Mouse (Mus musculus): ENCODE results near the gene Eif2s3x. TPM values are rescaled to one million over a fixed set of nuclear protein-coding genes. Genes with fewer than 3 reads are reported as not detected.
A peak's percentile ranks its signal among the peaks of the same experiment; 100 is the strongest.
"Not testable (repeated sequence)": the region's sequence is repeated elsewhere in the genome, so short reads cannot be mapped to it uniquely, and the experiment has no call there.

Eif2s3x gene
- 100 to 1,000 TPM; 100 to 154 TPM for total RNA-seq (2021)

GRCm38 (mm10) chrX:94212597-94213321 lies at the start of gene Eif2s3x:
Gene Eif2s3x (minus strand): TSS chrX:94212862.
- DNase-seq = peak; percentile 81 to 94
- intact Hi-C loops (cut with DNase I) = loop anchor here (2.0 kb wide), 2 partner anchors 22 to 36 kb away; partner anchors contain the start of gene Klhl15

DNA sequence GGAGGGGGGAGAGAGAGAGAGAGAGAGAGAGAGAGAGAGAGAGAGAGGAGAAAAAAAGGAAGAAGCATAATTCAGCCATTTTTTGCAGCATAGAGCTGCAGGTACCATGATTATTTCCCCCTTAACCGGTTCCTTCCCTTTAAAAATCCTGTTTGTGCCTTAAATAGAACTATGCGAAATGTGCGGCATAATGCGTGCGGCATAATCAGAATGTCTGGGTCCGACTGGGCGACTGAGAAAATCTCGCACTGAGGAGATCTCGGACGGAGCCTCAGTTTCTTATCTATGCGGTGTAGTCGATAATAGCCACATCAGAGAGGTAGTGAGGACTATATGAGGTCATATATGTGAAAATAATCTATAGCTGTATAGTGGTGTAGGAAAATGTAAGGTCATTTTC lies 22.9 kb upstream of the Eif2s3x start:
- no peak for DNase-seq
- intact Hi-C loops (cut with DNase I) = loop anchor here (2.0 to 5.0 kb wide), 3 partner anchors 23 to 132 kb away; partner anchors contain the start of genes Apoo, Eif2s3x, Fam90a1b and Zfx

DNA sequence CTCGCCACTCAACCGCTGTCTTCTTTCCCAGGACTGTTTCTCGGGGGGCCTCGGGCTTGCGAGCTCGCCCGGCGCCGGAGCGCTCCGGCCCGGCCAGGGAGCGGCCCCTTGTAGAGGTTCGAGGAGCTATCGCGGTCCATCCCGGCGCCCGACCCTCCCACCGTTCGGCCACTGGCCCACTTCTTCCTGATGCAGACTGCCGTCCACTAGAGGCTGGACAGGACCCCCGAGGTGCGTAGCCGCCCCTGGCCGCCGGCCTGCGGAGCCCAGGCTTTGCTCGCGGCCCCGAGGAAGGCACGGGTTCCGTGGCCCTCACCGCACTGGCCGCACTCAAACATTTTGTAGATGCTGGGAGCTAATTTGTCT lies 22.5 kb upstream of the Eif2s3x start:
- peak; percentile 10 to 22 for DNase-seq
- intact Hi-C loops (cut with DNase I) = loop anchor here (2.0 to 5.0 kb wide), 3 partner anchors 22 to 132 kb away; partner anchors contain the start of genes Apoo, Eif2s3x, Fam90a1b and Zfx

- DNase-seq = peak; percentile 78 to 90
- intact Hi-C loops (cut with DNase I) = loop anchor here (2.0 to 5.0 kb wide), 3 partner anchors 22 to 133 kb away; partner anchors contain the start of genes Apoo, Eif2s3x, Fam90a1b and Zfx
Measured at GRCm38 (mm10) chrX:94234532-94235189, 22.0 kb upstream of the Eif2s3x start, which contains the start of gene Klhl15. Gene Klhl15 (plus strand): TSS chrX:94234599.

DNA sequence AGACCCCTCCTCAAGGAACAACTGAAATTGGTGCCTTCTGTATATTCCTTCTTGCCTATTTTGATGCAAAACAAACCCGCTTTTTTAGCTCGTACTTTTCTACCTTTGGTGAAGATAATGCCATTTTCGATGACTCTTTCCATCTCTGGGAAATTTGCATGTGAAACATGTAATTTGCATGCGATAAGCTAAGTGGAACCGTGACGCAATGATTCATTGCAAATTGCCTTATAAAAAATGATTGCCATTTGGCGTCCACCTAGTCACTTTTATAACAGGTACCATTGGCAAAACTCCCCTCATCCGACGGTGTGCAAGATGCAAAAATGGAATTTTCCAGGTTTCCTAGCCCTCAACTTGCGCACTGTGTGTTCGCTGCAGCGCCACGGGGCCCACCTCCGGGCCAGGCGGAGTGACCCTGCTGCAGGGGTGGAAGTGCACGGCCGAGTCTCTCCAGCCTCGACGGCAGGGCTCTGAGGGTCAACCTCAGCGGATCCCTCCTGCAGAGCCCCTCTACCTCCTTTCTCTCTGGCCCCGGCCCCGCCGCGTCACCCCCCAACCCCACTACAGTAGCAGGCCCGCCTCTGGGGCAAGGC lies 21.4 kb upstream of the Eif2s3x start:
- intact Hi-C loops (cut with DNase I) = loop anchor here (2.0 kb wide), 1 partner anchor 21 kb away; the partner anchor contains the start of gene Eif2s3x
- no peak for DNase-seq

- no peak for DNase-seq
- intact Hi-C loops (cut with DNase I) = no loop called here
Measured at GRCm38 (mm10) chrX:94233432-94233831, 20.8 kb upstream of the Eif2s3x start.

- peak in 1 of 2 experiments; percentile 5 for DNase-seq
- intact Hi-C loops (cut with DNase I) = loop anchor here (2.0 kb wide), 2 partner anchors 21 to 37 kb away; partner anchors contain the start of gene Klhl15
Measured at GRCm38 (mm10) chrX:94213384-94213783, 722 bp upstream of the Eif2s3x start.

DNA sequence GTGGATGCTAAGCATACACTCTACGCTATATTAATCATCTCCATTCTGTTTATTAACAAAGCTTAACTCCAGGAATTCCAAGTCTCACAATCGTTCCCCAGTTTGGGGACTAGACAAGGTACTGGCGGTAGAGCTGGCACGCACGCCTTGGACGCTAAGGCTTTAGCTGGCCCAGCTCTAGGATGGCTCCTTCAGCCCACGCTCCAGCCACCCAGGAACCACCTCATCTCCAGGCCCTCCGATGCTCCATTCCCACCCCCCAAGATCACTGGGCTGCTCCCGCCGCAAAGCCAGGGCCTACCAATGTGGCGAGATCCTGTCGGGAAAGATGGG lies 432 bp downstream of the Eif2s3x start:
- intact Hi-C loops (cut with DNase I) = loop anchor here (2.0 kb wide), 2 partner anchors 23 to 35 kb away; partner anchors contain the start of gene Klhl15
- no peak for DNase-seq

- intact Hi-C loops (cut with DNase I) = no loop called here
- peak; percentile 5 to 56 for DNase-seq
Measured at GRCm38 (mm10) chrX:94197789-94198188, 14.9 kb downstream of the Eif2s3x start.

GRCm38 (mm10) chrX:94193901-94194300 lies 18.8 kb downstream of the Eif2s3x start:
- intact Hi-C loops (cut with DNase I) = not testable (repeated sequence)
- peak; percentile 3 to 19 for DNase-seq

DNA sequence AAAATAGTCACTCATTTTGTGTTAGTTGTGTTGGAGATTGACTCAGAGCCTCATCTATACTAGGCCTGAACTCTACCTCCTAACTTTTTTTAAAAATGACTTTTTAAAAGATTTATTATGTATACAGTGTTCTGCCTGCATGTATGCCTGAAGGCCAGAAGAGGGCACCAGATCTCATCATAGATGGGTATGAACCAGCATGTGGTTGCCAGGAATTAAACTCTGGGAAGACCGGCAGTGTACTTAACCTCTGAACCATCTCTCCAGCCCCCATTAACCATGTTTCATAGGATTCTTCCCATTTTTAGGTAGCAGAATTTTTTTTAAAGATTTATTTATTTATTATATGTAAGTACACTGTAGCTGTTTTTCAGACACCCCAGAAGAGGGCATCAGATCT lies 27.5 kb downstream of the Eif2s3x start:
- intact Hi-C loops (cut with DNase I) = no loop called here
- no peak for DNase-seq

DNA sequence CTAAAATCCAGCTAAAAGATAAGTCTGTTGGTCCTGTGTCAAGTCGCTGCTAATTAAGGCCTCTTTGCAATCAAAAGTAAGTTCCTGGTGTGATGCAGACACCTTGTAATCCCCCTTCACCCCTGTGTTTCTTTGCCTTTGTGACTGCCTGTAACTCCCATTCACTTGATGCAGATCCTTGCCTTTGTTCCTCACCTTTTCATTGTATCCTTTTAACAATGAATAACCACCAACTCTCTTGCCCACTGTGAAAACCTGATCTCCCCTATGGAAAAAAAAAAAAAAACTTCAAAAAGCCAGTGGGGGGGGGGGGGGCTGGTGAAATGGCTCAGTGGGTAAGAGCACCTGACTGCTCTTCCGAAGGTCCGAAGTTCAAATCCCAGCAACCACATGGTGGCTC lies 28.8 kb downstream of the Eif2s3x start:
- intact Hi-C loops (cut with DNase I) = no loop called here

GRCm38 (mm10) chrX:94177715-94178340 lies 34.8 kb downstream of the Eif2s3x start:
- intact Hi-C loops (cut with DNase I) = loop anchor here (2.0 kb wide), 2 partner anchors 35 to 55 kb away; partner anchors contain the start of genes Eif2s3x and Zfx

More for the DNA sequence above, 28.8 kb downstream of the Eif2s3x start:
- DNase-seq = no peak

DNA sequence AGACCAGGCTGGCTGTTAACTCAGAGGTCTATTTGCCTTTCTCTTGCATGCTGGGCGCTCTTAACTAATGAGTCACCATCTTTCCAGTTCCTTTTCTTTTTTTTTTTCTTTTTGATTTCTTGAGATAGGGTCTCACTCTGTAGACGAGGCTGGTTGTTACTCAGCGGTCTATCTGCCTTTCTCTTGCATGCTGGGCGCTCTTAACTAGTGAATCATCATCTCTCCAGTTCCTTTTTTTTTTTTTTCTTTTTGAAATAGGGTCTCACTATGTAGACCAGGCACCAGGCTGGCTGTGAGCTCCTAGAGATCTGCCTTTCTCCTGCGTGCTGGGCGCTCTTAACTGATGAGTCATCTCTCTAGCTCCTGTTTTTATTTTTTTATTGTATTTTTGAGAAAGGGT lies 43.3 kb downstream of the Eif2s3x start:
- no peak for DNase-seq
- intact Hi-C loops (cut with DNase I) = no loop called here

More at GRCm38 (mm10) chrX:94177715-94178340, 34.8 kb downstream of the Eif2s3x start:
- DNase-seq = peak; percentile 84 to 95

GRCm38 (mm10) chrX:94152251-94152830 lies 60.3 kb downstream of the Eif2s3x start:
- intact Hi-C loops (cut with DNase I) = no loop called here
- no peak for DNase-seq

GRCm38 (mm10) chrX:94150471-94150870 lies 62.2 kb downstream of the Eif2s3x start:
- intact Hi-C loops (cut with DNase I) = no loop called here
- no peak for DNase-seq

DNA sequence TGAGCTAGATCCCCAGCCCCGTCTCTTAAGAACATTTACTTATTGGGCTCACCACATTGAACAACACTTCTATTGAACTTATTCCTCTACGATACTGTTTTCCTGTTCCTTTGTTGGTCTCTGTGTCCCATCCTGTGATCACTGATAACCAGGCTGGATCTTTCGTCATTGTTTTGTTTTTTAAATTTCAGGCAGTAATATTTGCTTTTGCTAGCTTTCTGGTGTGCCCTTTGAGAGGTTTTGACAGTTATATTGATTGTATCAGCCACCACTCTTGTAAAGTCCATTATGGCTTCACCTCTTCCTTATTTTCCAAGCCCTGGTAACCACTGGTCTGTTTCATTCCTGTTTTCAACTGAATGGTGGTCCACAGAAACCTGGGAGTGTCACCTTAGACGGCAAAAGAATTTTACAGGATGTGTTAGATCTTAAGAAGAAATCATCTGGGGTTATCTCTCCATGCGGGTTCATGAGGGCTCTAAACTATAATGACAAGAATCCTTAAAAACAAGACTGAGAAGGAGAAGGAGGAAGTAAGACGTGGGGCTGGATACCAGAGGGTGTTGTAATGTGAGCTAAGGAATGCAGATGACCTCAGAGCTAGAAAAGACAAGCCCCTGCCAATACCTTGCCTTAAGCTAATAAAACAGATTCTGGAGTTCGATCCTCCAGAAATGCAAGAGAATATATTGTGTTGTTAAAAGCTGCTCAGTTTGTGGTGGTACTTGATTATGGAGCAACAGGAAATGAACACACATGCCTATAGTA lies 70.5 kb downstream of the Eif2s3x start:
- intact Hi-C loops (cut with DNase I) = no loop called here

GRCm38 (mm10) chrX:94140080-94140479 lies 72.6 kb downstream of the Eif2s3x start:
- no peak for DNase-seq
- intact Hi-C loops (cut with DNase I) = no loop called here

More for the DNA sequence above, 70.5 kb downstream of the Eif2s3x start:
- DNase-seq = no peak
